Mouse (Mus musculus) lung, postnatal 10 days (tissue): ENCODE results near the gene Sppl2c.

Experiments used
- DNase-seq: peaks from one replicate; pipeline ENCODE4 v3.0.0; 2021

Sppl2c gene

DNA sequence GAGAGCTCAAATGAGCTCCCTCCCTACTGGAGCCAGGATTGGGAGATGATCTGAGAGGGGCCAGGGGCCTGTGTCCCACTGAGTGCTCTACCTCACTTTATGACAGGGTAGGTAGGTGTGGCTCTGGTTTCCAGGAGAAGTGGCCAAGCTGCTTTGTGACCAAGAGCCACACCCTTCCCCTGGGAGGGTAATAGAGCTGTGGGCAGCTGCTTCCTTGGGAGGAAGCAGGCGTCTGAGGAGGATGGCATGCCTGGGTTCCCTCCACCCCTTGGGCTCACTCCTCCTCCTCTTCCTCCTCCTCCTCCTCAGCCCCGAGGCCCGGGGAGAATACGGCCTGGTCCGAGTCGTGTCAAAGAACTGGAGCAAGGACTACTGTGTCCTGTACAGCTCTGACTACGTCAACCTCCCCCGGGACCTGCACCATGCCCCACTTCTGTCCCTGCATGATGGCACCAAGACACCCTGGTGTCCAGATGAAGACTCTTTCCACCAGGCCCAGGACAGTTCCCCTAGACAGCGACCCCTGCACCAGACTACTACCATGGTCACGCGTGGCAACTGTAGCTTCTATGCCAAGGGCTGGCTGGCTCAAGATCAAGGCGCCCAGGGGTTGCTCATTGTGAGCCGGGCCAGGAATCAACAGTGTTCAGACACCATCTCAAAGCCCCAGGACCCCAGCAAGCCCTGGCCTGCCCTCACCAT lies at the start of gene Sppl2c:
TSS of gene Sppl2c (plus strand) at position 193 of the 702 bp plus-strand sequence.
- DNase-seq = no peak

DNA sequence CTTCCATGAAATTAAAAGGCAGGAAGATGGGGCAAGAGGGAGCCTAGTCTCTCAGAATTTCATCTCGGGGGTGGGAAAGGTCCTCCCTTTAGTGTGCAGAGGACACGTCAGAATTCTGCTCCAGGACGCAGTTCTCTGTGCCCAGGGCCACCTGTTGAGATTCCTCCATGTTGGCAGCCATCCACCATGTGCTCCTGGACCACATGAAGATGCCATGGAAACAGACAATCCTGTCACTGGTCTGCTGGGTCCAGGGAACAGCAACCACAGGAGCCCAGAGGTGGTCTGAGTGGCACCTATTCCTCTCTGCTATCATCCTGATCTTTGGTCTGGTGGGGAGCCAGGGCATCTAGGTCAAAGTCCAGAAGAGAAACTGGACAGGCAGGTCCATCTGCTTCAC lies 47.2 kb upstream of the Sppl2c start:
- no peak for DNase-seq

DNA sequence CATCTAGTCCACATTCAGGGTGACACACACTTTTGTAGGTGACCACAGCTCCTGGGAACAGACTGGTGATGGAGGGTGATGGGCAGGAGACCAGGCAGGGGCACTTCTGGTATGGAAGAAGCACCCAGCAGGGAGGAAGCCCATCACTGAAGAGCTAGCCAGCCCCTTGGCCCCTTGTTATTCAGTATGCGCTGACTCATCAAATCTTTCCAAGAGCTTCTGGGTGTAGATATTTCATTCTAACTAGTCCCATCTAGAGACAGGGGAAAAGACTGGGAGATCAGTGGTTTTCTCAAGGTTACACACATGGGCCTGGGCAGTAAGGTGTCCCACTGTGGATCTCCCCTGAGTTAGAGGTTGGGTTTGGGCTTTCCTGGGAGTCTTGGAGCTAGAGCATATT lies 41.2 kb upstream of the Sppl2c start:
- DNase-seq = no peak

DNA sequence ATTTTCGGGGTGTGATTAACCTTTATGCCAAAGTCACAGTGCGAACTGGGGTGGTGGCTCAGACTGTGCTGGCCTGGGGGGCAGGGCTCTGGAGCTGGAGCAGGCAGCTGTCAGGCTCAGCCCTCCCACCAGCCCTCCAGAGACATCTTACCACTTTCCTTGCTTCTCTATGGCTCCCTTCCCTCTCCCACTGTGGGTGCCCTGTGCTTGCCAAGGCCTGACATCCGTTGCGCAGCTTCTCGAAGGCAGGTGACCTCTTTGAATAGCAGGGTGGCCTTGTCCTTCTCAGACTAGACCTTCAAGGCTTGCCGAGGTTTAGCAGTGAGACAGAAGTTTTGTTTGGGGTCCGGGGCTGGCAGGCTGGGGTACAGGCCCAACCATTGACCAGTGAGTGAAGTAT lies 37.3 kb upstream of the Sppl2c start:
- no peak for DNase-seq

DNA sequence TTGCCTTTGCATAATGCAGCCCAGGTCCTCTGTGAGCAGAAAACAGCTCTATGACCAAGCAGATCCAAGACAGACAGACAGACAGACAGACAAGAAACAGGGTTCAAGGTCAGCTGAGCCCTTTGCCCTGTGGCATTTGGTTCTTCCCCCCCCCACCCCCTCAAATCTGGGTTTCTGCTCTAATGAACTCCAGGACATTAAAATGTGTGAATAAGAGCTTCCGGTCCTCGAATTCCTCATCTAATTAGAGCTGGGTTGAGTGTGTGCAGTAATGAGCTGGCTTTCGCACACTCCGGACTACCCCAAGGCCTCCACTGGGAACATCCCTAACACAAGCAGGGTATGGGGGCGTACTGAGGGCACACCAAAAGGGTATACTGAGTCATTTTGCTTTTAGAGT lies 35.2 kb upstream of the Sppl2c start:
- no peak for DNase-seq

DNA sequence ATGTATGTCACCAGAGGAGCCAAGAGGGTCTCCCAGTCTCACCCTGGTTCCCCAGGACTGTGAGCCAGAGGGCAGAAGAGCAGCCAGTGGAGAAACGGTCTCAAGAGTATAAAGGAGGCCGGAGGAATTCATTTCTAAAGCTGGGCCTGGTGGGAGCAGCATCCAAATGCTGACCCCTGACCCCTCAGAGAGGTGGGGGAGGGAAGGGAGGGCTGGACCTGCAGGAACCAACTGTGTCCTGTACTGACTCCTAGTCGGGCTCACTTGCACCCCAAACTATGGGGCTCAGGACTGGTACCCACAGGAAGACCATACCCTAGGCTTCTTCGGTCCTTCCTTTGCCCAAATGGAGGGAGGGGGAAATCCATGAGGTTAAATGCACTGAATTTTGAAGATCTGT lies 31.8 kb upstream of the Sppl2c start:
- DNase-seq = no peak

DNA sequence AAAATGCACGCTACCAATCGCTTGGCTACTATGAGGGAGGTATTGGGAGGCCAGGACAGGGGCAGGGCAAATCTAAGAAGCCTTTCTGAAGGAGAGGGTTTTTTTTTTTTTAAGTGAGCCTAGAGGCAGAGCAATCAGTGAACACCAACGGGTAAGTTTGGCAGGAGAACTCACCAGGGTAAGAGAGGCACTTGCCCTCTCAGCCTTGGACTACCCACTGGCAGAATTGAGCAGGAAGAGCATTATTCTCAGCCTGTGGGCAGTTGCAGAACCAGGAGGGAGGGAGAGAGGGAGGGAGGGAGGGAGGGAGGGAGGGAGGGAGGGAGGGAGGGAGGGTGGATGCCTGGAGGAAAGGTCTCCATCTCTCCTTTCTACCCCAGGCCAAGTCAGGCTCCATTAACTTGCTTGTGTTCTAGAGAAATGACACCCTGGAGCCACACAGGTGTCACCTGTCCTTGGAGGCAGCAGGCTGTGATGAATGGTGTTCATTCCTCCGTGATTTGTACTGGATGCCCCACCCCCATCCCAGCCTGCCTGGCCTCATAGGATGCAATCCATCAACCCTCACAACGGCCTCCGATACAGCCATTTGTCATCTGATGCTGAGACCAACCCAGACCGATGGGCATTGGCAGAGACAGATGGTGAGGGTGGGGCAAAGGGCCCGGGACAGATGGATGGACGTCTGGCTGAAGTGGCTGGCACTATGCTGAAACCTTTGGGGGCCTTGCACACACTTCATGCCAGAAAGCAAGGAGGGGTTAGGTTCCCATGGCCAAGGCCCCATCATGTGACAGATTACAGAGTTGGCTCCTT lies 31.1 kb upstream of the Sppl2c start:
- DNase-seq = no peak

DNA sequence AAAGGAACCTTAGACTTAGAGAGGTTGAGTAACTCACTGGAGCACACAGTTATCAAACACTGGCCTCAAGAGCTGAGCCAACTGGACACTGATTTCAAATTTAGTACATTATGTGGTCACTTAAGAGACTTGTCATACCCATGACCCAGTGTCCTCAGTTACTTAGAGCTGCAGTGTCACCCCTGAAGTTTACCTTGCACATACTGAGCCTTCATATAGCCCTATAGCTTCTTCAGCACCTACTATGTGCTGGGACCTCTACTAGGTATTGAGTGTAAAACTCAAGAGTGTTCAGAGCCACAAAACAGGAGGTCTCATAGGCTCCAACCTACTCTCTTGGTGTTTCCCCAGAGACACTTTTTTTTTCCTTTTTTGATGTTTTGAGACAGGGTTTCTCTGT lies 30.2 kb upstream of the Sppl2c start:
- DNase-seq = no peak

DNA sequence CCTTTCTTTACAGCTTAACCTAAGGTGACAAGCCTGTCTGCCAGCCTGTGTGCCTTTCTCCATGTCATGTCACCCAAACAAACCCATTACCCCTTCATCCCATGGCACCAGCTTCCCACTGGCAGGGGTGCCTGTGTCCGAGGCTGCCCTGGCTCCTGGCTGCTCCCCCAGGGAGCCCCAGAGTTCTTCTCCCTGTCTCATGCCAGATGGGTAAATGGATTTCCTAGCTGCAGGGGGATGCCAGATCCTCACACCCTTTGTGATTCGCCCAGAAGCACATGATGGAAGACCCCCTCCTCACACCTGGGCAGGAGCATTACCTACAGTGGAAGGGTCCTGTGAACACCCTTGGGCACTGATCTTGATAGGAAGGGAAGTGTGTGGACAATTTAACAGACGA lies 29.7 kb upstream of the Sppl2c start:
- no peak for DNase-seq

DNA sequence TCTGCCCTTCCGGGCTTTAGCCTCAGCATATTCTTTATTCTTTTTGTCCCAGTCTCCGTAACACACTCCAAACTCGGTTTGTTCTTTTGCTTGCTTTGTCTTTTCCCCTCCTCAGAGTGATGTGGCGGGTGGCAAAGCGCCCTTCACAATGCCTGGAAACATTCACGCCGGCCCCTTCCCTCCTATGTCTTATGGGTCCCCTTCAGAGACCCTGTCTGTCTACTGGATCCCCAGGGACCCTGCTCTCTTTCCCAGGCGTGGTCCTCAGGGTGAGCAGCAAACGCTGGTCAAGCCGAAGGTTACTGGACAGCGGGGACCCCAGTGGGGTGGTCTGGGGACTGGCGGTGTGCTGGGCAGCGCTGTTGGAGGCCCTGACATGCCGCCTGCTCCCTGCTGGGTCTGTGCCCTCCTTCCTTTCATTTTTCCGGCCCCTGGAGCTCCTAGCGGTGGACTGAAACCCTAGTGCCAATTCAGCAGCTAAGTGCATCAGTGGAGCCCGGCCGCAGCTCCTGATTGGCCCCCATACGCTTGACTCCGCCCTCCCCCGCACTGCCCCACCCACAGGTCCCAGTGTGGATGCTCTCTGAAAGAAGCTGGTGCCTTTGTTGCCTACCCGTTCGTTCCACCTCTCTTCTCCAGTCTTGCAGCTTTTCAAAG lies 28.4 kb upstream of the Sppl2c start:
- peak; percentile 78 for DNase-seq

DNA sequence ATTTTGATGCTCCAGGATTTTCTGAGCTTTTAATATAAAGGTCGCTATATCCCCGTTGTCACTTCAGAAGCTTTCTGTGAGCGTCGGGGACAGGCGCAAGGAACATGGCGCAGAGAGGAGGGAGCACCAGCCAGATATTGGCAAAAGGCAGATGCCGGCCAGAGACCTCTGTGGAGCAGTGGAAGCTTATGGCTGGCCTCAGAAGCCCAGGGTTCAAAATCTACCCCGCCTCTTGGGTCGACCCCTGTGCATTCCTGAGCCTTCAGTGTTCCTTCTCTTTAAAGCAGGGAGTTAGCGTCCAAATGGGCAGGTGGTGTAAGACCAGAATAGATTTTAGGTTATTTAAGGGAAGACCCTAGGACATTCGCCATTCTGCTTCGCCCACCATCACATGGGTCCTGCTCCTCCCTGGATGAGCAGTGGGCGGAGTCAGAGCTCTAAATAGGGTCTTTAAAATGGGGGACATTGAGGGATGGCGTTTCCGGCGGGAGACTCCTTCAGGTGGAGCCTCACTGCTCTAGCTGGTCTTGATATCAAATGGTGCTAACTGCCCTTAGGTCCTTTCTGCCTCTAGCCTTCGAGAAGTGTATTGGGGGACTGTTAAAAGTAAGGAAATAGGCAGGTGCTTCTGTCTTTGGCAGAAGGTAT lies 27.7 kb upstream of the Sppl2c start:
- DNase-seq = no peak

DNA sequence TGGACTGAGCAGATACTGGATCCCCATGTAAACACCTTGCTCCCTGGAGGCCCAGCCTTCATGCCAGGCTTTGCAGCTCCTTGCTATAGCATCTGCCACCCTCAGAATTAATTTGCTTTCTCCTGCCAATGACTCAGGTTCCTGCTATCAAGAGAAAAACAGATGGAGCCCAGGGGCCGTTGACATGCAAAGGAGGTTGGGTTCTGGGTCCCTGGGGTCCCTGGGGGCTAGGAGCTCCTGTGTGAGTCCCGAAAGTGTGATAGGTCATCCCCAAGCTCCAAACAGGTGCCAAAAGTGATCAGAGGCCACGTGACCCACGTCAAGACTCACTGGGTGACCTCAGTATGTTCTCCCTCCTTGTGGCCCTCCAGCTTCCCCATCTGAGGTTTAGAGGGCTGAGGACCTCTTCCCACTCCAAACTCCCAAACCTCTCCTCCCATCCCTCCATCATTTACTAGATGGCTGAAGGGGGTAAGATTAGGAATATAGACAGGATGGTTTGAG lies 26.3 kb upstream of the Sppl2c start:
- DNase-seq = no peak

DNA sequence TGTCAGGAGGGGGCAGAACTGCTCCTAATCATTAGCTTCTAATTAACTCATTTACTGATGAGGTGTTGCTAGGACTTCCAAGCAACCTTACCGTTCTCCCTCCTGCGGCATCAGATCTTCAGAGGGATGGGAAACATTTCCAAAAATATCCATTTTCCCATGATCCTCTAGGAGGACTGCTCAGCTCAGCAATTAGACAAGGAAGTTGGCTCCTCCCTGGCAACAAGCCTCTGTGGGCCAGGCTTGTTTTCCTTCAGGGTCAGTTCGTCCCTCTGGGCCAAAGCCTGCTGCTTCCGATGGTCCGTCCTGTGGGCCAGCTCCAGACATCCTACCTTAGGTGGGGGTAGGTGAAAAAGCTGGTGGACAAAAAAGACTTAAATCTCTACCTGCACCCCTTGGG lies 25.0 kb upstream of the Sppl2c start:
- no peak for DNase-seq

DNA sequence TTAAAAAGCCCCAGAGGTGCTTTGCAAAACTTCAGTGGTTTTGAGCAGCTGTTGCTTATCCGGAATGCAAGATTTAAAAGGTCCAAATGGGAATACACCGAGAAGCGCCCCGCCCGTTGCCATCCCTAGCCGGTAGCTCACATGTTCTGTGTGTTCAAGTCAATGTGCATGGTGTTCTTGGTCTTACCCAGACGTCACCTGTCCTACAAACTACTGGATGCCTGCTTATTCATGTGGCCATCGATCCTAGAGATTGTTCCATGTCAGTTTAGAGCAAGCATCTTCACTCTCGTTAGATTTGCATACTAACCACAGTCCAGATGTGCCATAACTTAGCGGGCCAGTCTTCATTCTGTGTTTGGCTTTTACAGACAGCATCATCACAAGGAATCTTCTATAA lies 21.9 kb upstream of the Sppl2c start:
- DNase-seq = no peak

DNA sequence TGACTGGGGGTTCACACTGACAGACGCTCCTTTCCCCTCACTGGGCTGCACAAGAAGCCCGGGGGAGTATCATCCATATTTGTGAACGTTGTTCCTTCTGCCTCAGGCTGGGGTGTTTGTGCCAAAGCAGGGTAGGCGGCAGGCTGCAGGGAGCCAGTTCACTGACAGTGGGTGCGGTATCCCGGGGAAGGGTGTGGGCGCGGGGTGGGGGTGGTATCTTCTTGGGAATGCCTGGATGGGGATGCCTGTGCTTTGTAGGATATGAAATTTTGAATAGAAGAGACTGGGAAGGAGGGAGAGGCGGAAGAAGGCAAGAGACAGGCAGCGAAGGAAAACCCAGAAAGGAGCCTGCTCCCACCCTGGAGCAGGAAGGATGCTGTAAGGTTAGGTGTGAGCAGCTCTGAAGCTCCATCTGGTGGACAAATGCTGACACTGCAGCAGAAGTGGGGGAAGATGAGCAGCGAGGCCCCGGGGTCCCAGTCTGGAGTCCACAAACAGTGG lies 14.8 kb upstream of the Sppl2c start:
- peak; percentile 70 for DNase-seq

DNA sequence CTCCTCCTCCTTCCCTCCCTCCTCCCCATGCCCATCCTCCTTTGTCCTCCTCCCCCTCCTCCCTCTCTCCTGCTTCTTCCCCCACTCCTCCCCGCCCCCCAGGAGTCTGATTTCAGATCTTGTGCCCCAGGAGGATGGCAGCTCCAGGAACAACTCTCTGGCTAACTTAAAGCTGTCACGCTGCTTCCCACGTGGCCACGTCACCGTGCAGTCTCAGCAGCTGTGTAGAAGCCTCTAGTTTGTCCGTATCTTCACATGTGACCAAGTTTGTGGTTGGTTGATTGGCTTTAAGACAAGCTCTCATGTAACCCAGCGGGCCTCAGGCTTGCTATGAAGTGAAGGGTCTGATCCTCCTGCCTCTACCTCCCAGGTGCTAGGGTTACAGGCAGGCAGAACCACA lies 7.2 kb upstream of the Sppl2c start:
- no peak for DNase-seq

DNA sequence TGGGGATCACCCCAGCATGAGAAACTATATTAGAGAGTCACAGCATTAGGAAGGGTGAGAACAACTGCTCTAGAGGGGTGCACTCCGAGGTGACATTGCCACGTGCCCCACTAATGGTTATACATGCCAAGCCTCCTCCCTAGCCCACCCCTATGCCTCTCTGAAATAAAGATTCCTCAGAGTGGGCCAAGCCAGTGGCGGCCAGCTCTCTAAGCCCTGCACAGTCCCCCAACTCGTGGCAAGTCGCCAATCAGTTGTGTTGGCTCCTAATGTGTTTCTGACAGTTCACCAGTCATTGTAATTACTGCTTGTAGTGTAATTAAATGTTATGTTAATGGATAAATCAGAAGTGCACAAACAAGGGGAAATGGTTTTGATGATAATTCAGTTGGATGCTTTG lies 6.3 kb upstream of the Sppl2c start:
- no peak for DNase-seq

DNA sequence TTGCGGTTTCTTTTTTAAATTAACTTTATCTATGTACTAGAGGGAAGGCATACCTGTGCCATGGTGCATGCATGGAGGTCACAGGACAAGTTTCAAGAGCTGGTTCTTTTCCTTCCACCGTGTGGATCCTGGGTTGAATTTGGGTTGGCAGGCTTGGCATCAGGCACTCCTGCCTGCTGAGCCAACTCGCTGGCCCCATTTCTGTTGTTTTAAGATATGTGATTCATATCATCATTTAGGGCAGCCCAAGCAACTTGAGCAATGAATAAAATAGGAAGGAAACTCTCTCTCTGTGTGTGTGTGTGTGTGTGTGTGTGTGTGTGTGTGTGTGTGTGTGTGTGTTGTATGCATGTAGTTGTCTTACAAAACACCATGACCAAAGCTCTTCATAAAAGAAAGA lies 4.0 kb upstream of the Sppl2c start:
- no peak for DNase-seq

DNA sequence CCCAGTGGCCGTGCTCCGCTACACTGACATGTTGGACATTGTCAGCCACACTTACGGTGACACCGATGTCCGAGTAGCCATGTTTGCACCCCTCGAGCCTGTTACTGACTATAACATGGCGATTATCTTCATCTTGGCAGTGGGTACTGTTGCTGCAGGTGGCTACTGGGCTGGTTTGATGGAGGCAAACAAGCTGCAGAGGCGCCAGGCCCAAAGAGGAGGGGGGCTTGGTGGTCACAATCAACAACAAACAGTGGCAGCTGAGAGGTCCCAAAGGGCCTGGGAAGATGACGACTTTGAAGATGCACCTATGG lies 667 bp downstream of the Sppl2c start:
- no peak for DNase-seq

DNA sequence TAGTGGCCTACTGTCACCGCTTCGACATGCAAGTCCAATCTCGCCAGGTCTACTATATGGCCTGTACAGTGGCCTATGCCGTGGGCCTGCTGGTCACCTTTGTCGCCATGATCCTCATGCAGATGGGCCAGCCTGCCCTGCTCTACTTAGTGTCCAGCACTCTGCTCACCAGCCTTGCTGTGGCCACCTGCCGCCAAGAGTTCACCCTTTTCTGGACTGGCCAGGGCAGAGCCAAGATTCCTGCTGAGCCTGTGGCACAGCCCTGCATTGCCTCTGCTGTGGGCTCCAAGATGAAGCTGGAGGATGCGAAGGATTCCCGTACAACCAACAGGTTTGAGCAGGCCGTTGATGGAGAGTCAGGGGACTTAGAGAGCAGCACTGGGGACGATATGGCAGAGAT lies 1.6 kb downstream of the Sppl2c start:
- no peak for DNase-seq

DNA sequence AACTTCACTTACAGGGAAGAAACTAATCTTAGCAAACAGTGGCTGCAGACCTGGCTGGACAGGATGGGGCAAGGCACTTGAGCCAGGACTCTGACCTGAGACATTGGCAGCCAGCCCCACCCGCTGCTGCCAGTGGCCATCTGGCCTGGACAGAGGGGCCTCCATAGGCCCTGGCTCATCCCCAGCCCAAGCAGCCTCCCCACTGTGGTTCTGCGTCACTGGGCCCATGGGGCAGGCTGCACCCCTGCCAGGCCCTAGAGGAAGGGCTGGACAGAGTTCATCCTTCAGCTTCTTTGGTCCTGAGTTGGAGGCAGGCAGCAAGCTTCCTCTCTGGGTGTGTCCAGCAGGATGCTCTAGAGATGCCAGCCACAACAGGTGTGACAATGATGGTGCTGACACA lies 3.9 kb downstream of the Sppl2c start:
- DNase-seq = no peak

DNA sequence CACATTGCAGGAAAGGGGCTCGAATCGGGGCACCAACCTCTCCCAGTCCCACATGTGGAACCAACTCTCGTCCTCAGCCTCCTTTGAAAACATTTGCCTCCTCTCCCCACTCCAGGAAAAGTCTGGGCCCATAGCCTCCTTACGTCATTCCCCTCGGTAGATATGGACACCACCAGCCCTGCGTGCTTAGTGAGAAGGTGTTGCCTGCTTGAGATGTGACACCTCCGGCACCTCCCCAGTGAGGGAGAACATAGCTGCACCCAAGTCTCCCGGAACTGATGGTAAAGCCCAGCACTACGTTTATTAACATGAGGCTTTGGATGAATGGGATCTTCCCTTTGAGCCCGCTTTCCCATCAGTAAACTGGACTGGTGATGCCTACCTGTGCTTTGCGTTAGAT lies 9.3 kb downstream of the Sppl2c start:
- no peak for DNase-seq

DNA sequence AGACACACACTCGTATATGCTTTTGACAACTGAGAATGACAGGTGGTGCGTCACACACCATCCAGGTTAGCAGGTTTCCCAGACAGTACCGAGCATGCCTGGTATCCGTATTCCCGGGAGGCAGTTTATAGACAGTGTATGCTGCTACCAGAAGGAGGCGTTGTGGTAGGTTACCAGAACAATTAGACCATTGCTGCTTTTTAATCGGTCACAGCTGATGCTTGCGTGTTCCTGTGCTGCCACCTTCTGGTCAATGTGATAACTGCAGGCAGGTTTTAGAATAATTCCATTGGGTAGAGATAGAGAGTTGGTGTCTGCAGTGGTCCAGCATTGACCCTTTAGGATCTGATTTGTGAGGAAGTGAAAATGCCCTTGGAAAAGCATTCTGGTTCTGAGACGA lies 9.7 kb downstream of the Sppl2c start:
- DNase-seq = peak; percentile 89
